Mouse (Mus musculus): ENCODE results near the gene Gm3402.
A peak's percentile ranks its signal among the peaks of the same experiment; 100 is the strongest.
"Not testable (repeated sequence)": the region's sequence is repeated elsewhere in the genome, so short reads cannot be mapped to it uniquely, and the experiment has no call there.

Gm3402 gene

DNA sequence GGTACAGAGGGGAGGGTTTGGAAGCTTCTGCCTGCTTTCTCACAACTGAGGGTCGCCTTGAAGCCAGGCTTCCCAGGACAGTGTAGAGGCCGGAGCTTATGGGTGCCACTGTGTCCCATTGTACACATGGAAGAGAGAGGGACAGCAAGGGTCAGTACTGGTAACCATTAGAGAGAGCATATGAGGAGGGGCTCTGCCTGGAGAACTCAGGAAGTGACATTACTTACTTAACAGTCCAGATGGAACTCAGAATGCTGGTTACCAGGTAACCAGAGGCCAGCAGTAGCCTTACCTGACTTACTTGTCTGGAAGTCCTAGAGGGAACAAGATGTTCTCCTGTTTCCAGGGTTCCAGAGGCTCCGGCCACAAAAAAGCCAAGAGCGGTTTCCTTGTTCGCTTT lies at the start of gene Gm3402:
Gene Gm3402, plus strand, starts transcription at position 301 of the 400 bp plus-strand sequence.
- DNase-seq, result not testable (repeated sequence)

DNA sequence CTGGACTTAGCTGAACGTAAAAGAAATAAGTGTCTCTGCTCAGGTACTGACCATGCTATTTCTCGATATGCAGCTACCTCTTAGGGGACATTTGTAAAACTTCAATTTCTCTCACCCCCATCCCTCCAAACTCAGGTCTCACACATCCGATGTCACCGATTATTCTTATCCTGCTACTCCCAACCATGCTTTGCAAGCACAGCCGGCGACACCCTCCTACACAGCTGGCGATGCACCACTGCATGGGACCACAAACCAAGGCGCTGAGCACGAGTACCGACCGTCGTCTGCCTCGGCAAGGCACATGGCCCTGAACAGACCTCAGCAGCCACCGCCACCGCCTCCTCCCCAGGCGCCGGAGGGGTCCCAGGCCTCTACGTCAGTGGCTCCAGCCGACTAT lies 47.3 kb upstream of the Gm3402 start:
- no peak for DNase-seq

- DNase-seq, result peak; percentile 76 to 82
Observed at GRCm38 (mm10) chr5:146468311-146468710, 45.6 kb upstream of the Gm3402 start.

DNA sequence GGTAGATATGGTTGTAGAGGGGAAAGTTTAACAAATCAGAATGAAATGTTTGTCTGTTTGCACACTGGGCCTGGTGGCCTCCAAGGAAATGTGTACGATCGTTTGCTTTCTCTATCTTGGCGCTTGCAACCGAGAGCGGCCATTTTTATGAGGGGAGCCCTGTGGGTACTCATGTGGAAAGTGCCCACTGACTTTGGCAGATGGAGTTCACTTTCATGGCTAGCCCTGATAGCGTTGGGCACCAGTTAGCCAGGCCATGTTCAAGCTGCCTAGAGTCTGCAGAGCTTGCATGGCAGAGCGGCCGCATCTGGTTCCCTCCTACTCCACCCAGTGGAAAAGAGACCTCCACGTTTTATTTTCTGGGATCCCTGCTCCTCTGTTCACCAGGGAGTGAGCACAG lies 43.1 kb upstream of the Gm3402 start:
- DNase-seq, result peak; percentile 57 to 65

DNA sequence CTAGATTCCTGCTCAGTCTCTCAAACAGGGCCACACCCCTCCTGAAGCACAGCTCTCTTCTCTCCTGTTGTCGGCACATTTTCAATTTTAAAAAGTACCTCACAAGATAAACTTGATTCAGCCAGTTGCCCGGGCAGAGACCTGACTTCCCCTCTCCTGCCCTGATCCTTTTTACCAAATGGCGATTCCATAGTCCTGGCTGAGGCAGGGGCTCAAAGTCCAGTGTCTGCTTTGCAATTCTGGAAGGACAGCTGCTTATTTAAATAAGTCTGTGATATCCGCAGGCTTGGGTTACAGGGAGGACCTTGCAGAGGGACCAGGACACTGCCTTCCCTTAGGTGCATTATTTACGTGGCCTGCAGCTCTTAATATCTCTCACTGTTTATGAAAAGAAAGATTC lies 42.6 kb upstream of the Gm3402 start:
- DNase-seq, result no peak

GRCm38 (mm10) chr5:146471821-146472220 lies 42.1 kb upstream of the Gm3402 start:
- DNase-seq, result no peak

DNA sequence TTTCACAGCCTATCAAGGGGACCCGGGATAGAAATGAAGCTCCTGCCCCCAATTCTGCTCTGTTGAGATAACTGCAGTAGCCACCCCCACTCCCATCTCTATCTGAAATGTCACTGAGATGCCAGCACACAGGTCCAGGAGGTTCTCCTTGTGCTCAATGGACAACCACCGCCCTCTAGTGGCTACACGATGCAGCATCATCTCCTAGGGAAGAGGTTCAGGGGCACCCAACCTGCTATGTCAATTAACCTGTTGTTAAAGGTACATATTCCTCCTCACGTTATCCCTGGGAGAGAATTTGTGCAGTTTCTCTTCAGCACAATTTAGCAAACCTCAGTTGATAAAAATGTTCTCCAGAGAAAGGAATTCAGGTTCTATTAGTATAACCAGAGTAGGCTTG lies 34.4 kb upstream of the Gm3402 start:
- peak; percentile 72 to 75 for DNase-seq

DNA sequence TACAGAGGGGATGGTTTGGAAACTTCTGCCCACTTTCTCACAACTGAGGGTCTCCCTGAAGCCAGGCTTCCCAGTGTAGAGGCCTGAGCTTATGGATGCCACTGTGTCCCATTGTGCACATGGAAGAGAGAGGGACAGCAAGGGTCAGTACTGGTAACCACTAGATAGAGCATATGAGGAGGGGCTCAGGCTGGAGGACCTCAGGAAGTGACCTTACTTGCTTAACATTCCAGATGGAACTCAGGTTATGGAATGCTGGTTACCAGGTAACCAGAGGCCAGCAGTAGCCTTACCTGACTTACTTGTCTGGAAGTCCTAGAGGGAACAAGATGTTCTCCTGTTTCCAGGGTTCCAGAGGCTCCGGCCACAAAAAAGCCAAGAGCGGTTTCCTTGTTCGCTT lies 32.3 kb upstream of the Gm3402 start, which contains the start of gene Gm6408:
Gene Gm6408, plus strand, starts transcription at position 301 of the 400 bp plus-strand sequence.
- not testable (repeated sequence) for DNase-seq

- peak; percentile 69 to 70 for DNase-seq
Observed at GRCm38 (mm10) chr5:146488959-146489358, 25.0 kb upstream of the Gm3402 start.

GRCm38 (mm10) chr5:146491063-146491462 lies 22.9 kb upstream of the Gm3402 start, which contains the start of gene Gm6370:
Gene Gm6370 (plus strand): TSS chr5:146491363.
- DNase-seq, result not testable (repeated sequence)

DNA sequence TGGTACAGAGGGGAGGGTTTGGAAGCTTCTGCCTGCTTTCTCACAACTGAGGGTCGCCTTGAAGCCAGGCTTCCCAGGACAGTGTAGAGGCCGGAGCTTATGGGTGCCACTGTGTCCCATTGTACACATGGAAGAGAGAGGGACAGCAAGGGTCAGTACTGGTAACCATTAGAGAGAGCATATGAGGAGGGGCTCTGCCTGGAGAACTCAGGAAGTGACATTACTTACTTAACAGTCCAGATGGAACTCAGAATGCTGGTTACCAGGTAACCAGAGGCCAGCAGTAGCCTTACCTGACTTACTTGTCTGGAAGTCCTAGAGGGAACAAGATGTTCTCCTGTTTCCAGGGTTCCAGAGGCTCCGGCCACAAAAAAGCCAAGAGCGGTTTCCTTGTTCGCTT lies 11.8 kb upstream of the Gm3402 start, which contains the start of gene 4930449I24Rik:
Gene 4930449I24Rik, plus strand, starts transcription at position 301 of the 400 bp plus-strand sequence.
- DNase-seq, result not testable (repeated sequence)

- DNase-seq, result not testable (repeated sequence)
Observed at GRCm38 (mm10) chr5:146525501-146525900, 11.6 kb downstream of the Gm3402 start, which contains the start of gene Gm3404. Gene Gm3404 (plus strand): TSS chr5:146525801.

GRCm38 (mm10) chr5:146537347-146537746 lies 23.4 kb downstream of the Gm3402 start, which contains the start of gene Gm3409:
Gene Gm3409 (plus strand): TSS chr5:146537647.
- not testable (repeated sequence) for DNase-seq

DNA sequence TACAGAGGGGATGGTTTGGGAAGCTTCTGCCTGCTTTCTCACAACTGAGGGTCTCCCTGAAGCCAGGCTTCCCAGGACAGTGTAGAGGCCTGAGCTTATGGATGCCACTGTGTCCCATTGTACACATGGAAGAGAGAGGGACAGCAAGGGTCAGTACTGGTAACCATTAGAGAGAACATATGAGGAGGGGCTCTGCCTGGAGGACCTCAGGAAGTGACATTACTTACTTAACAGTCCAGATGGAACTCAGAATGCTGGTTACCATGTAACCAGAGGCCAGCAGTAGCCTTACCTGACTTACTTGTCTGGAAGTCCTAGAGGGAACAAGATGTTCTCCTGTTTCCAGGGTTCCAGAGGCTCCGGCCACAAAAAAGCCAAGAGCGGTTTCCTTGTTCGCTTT lies 41.9 kb downstream of the Gm3402 start, which contains the start of gene Gm3415:
Gene Gm3415, plus strand, starts transcription at position 301 of the 400 bp plus-strand sequence.
- not testable (repeated sequence) for DNase-seq

DNA sequence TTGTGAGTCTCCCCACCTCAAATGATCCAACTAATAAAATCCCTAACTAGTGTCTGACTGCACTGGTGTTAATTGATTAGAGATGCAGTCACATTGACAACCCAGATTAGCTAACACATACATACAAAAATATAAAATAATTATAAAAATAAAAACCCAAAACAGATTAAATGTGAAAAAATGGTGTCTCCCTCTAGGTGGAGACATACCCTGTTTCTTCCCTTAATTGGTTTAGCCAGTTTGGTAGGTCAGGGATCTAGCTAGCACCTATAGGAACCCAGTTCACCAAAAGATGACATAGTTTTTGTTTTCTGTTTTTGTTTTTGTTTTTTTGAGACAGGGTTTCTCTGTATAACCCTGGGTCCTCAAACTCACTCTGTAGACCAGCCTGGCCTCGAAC lies 50.3 kb downstream of the Gm3402 start:
- no peak for DNase-seq
